Mouse (Mus musculus) granulocyte monocyte progenitor cell, adult 5-6 weeks (primary cell): ENCODE measurements at regions not wholly inside any gene's neighbourhood (a gene's known extent, or its start where the extent isn't known, plus 50 kb on each side); places are given as distances from the start of the nearest gene placed in this dataset.

Source experiments
- ATAC-seq: replicated peaks from 2 replicates; pipeline ENCODE4 v1.8.0; 2016; ENCODE audit warnings: mild to moderate bottlenecking, moderate TSS enrichment, inconsistent platforms; ENCODE audit not compliant: poor library complexity, severe bottlenecking

- ATAC-seq = no peak
These were observed 97.2 kb upstream of the Rreb1 start for GRCm38 (mm10) chr13:37680837-37681619.

GRCm38 (mm10) chr13:37683045-37683679, 95.0 kb upstream of the Rreb1 start:
- ATAC-seq = no peak

GRCm38 (mm10) chr13:37685617-37686016, 92.6 kb upstream of the Rreb1 start:
- ATAC-seq = no peak

GRCm38 (mm10) chr13:37686109-37686508, 92.1 kb upstream of the Rreb1 start:
- ATAC-seq = no peak

GRCm38 (mm10) chr13:37689127-37689777, 88.9 kb upstream of the Rreb1 start:
- ATAC-seq = peak; percentile 96

GRCm38 (mm10) chr13:37691855-37692445, 86.2 kb upstream of the Rreb1 start:
- ATAC-seq = peak; percentile 42; the same call in 1 of the 2 replicates

GRCm38 (mm10) chr13:37693617-37694016, 84.6 kb upstream of the Rreb1 start:
- ATAC-seq = no peak

- ATAC-seq = peak; percentile 57
These were observed 73.7 kb upstream of the Rreb1 start for GRCm38 (mm10) chr13:37704475-37704874.

GRCm38 (mm10) chr13:37705482-37705881, 72.7 kb upstream of the Rreb1 start:
- ATAC-seq = no peak

GRCm38 (mm10) chr13:37710913-37711312, 67.3 kb upstream of the Rreb1 start:
- no peak for ATAC-seq

GRCm38 (mm10) chr13:37712908-37713496, 65.2 kb upstream of the Rreb1 start:
- ATAC-seq = no peak

- no peak for ATAC-seq
These were observed 63.0 kb upstream of the Rreb1 start for GRCm38 (mm10) chr13:37715058-37715712.

- ATAC-seq = peak; percentile 33
These were observed 62.2 kb upstream of the Rreb1 start for GRCm38 (mm10) chr13:37715770-37716693.

GRCm38 (mm10) chr13:37717793-37718192, 60.4 kb upstream of the Rreb1 start:
- ATAC-seq = no peak; the same call in 1 of the 2 replicates

- ATAC-seq = peak; percentile 78
These were observed 59.8 kb upstream of the Rreb1 start for GRCm38 (mm10) chr13:37718364-37718763.
